Mouse (Mus musculus) kidney, postnatal 25 days (tissue): ENCODE measurements around the gene Slc12a4.
A peak's percentile ranks its signal among the peaks of the same experiment; 100 is the strongest.

Experiments used
- DNase-seq, 2 experiments: peaks; one replicate each; pipeline ENCODE4 v3.0.0; 2021; ENCODE audit warnings: mixed read lengths in 2 of 2

Gene Slc12a4

GRCm38 (mm10) chr8:105930602-105931001 is 35.3 kb downstream of the Slc12a4 start:
- peak; percentile 79 to 85 for DNase-seq

- no peak for DNase-seq
These were observed 40.8 kb downstream of the Slc12a4 start for GRCm38 (mm10) chr8:105925123-105925522.

- DNase-seq, result no peak
These were observed 46.5 kb downstream of the Slc12a4 start for GRCm38 (mm10) chr8:105919390-105919789.

- no peak for DNase-seq
These were observed 64.8 kb downstream of the Slc12a4 start for GRCm38 (mm10) chr8:105900941-105901616.

- peak; percentile 93 to 96 for DNase-seq
These were observed 65.5 kb downstream of the Slc12a4 start, which contains the start of gene Pskh1 for GRCm38 (mm10) chr8:105900180-105900940. Gene Pskh1 (plus strand): TSS chr8:105900441.

- no peak for DNase-seq
These were observed 68.0 kb downstream of the Slc12a4 start for GRCm38 (mm10) chr8:105897801-105898480.
